Mouse (Mus musculus): ENCODE measurements around the gene Sh2b1. TPM values are rescaled to one million over a fixed set of nuclear protein-coding genes. Genes with fewer than 3 reads are reported as not detected.
A peak's percentile ranks its signal among the peaks of the same experiment; 100 is the strongest.

Gene Sh2b1
- polyA plus RNA-seq, 1 experiment from 2014 or later, result 11.2 TPM

- Histone ChIP-seq H3K4me3 (replicated peaks) (no peak overlapping the region), H3K9ac (no peak overlapping the region), H3K27me3 (no peaks in the 10 kb centered on the region), H3K4me2 (no peak overlapping the region), H3K36me3 (no peaks in the 10 kb centered on the region), H3K4me1 (replicated peaks) (peaks cover 4% of the 10 kb centered on the region; the same call in 1 of the 2 replicates), H3K9me3 (replicated peaks) (no peaks in the 10 kb centered on the region), H3K27ac (no peak overlapping the region)
- DNase-seq (no peak), ATAC-seq (ENCODE audit: low read depth) (no peak)
- 78% methylated on average over 3 of the region's 3 CpGs for WGBS (ENCODE audit: insufficient replicate concordance)
These were observed 23.0 kb downstream of the Sh2b1 start for GRCm38 (mm10) chr7:126452244-126452643.

- ATAC-seq (ENCODE audit: low read depth), result no peak
- no peaks in the 10 kb centered on the region for H3K4me1 ChIP-seq (replicated peaks)
- H3K36me3 ChIP-seq, result peaks cover 7% of the 10 kb centered on the region
- DNase-seq, result no peak
- H3K9me3 ChIP-seq (replicated peaks), result no peaks in the 10 kb centered on the region
- no peaks in the 10 kb centered on the region for H3K27me3 ChIP-seq
- no peak overlapping the region for H3K4me3 ChIP-seq (replicated peaks)
- H3K27ac ChIP-seq, result no peak overlapping the region
- H3K9ac ChIP-seq, result no peak overlapping the region
- H3K4me2 ChIP-seq, result no peak overlapping the region
- 75% methylated on average over 6 of the region's 6 CpGs for WGBS (ENCODE audit: insufficient replicate concordance)
These were observed 24.6 kb downstream of the Sh2b1 start for GRCm38 (mm10) chr7:126450641-126451040.

- Histone ChIP-seq H3K9me3 (replicated peaks) (no peaks in the 10 kb centered on the region), H3K9ac (no peak overlapping the region), H3K27me3 (no peaks in the 10 kb centered on the region), H3K4me1 (replicated peaks) (no peaks in the 10 kb centered on the region), H3K4me2 (no peak overlapping the region), H3K27ac (no peak overlapping the region), H3K36me3 (peaks cover 13% of the 10 kb centered on the region), H3K4me3 (replicated peaks) (no peak overlapping the region)
- DNase-seq, result no peak
- ATAC-seq (ENCODE audit: low read depth), result no peak
- WGBS (ENCODE audit: insufficient replicate concordance), result 78% methylated on average over 18 of the region's 18 CpGs
These were observed 25.2 kb downstream of the Sh2b1 start for GRCm38 (mm10) chr7:126449991-126450390.

DNA sequence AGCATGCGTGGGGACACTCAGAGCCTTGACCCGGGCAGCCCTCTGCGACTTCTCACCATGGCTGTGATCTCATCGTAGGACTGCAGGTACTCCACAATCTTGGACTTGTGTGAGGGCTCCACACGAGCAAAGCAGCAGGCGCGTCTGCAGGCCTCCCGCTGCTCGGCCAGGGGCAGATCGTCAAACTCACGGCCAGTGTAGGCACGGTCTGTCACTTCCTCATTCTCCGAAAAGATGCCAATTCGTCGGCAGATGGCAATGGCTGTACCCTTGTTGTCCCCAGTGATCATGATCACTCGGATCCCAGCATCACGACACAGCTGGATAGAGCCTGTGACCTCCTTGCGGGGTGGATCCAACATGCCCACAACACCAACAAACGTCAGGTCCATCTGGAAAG, 26.7 kb downstream of the Sh2b1 start:
- Histone ChIP-seq H3K4me3 (replicated peaks) (no peak overlapping the region), H3K4me2 (no peak overlapping the region), H3K4me1 (replicated peaks) (no peaks in the 10 kb centered on the region), H3K9me3 (replicated peaks) (no peaks in the 10 kb centered on the region), H3K27ac (no peak overlapping the region), H3K9ac (no peak overlapping the region), H3K36me3 (peaks cover 24% of the 10 kb centered on the region), H3K27me3 (no peaks in the 10 kb centered on the region)
- ATAC-seq (ENCODE audit: low read depth), result no peak
- DNase-seq, result no peak
- 72% methylated on average over 19 of the region's 19 CpGs for WGBS (ENCODE audit: insufficient replicate concordance)

GRCm38 (mm10) chr7:126446217-126446616, 29.0 kb downstream of the Sh2b1 start:
- Histone ChIP-seq H3K36me3 (peaks cover 24% of the 10 kb centered on the region), H3K27ac (no peak overlapping the region), H3K4me3 (replicated peaks) (no peak overlapping the region), H3K27me3 (no peaks in the 10 kb centered on the region), H3K9ac (no peak overlapping the region), H3K4me2 (no peak overlapping the region), H3K9me3 (replicated peaks) (no peaks in the 10 kb centered on the region), H3K4me1 (replicated peaks) (no peaks in the 10 kb centered on the region)
- ATAC-seq (ENCODE audit: low read depth) (no peak), DNase-seq (no peak)
- WGBS (ENCODE audit: insufficient replicate concordance), result 90% methylated on average over 21 of the region's 21 CpGs

- no peaks in the 10 kb centered on the region for H3K27me3 ChIP-seq
- H3K36me3 ChIP-seq, result peaks cover 24% of the 10 kb centered on the region
- H3K27ac ChIP-seq, result no peak overlapping the region
- H3K9me3 ChIP-seq (replicated peaks), result no peaks in the 10 kb centered on the region
- H3K9ac ChIP-seq, result no peak overlapping the region
- H3K4me3 ChIP-seq (replicated peaks), result no peak overlapping the region
- H3K4me1 ChIP-seq (replicated peaks), result no peaks in the 10 kb centered on the region
- WGBS (ENCODE audit: insufficient replicate concordance), result 80% methylated on average over 15 of the region's 15 CpGs
- DNase-seq (no peak), ATAC-seq (ENCODE audit: low read depth) (no peak)
- H3K4me2 ChIP-seq, result no peak overlapping the region
These were observed 30.0 kb downstream of the Sh2b1 start for GRCm38 (mm10) chr7:126445104-126445815.

GRCm38 (mm10) chr7:126444536-126444935, 30.7 kb downstream of the Sh2b1 start:
- Histone ChIP-seq H3K36me3 (peaks cover 24% of the 10 kb centered on the region), H3K9me3 (replicated peaks) (no peaks in the 10 kb centered on the region), H3K4me1 (replicated peaks) (no peaks in the 10 kb centered on the region), H3K4me3 (replicated peaks) (no peak overlapping the region), H3K27me3 (no peaks in the 10 kb centered on the region), H3K4me2 (no peak overlapping the region), H3K27ac (no peak overlapping the region), H3K9ac (no peak overlapping the region; the same call in 1 of the 2 replicates)
- DNase-seq (no peak), ATAC-seq (ENCODE audit: low read depth) (no peak)
- WGBS (ENCODE audit: insufficient replicate concordance), result 88% methylated on average over 9 of the region's 9 CpGs

GRCm38 (mm10) chr7:126443997-126444396, 31.2 kb downstream of the Sh2b1 start:
- no peak for ATAC-seq (ENCODE audit: low read depth)
- Histone ChIP-seq H3K4me1 (replicated peaks) (no peaks in the 10 kb centered on the region), H3K4me2 (no peak overlapping the region), H3K27me3 (no peaks in the 10 kb centered on the region), H3K4me3 (replicated peaks) (no peak overlapping the region), H3K9ac (no peak overlapping the region), H3K9me3 (replicated peaks) (no peaks in the 10 kb centered on the region), H3K27ac (no peak overlapping the region), H3K36me3 (peaks cover 24% of the 10 kb centered on the region)
- no peak for DNase-seq
- WGBS (ENCODE audit: insufficient replicate concordance), result 85% methylated on average over 10 of the region's 10 CpGs

- ATAC-seq (ENCODE audit: low read depth), result no peak
These were observed 35.1 kb downstream of the Sh2b1 start for GRCm38 (mm10) chr7:126440134-126440533.

GRCm38 (mm10) chr7:126436851-126437250, 38.4 kb downstream of the Sh2b1 start:
- ATAC-seq (ENCODE audit: low read depth), result peak; percentile 47; the same call in 1 of the 2 replicates
- Histone ChIP-seq H3K27ac (no peak overlapping the region), H3K4me2 (no peak overlapping the region), H3K27me3 (no peaks in the 10 kb centered on the region), H3K4me3 (replicated peaks) (no peak overlapping the region), H3K9me3 (replicated peaks) (no peaks in the 10 kb centered on the region), H3K9ac (no peak overlapping the region), H3K36me3 (0 out of 2 replicates have a peak, but pooled peaks cover 5% of the 10 kb centered on the region), H3K4me1 (replicated peaks) (0 out of 2 replicates have a peak, but pooled peaks cover under 1% of the 10 kb centered on the region)
- WGBS (ENCODE audit: insufficient replicate concordance), result 21% methylated on average over 8 of the region's 8 CpGs
- DNase-seq, result peak; percentile 34

More at GRCm38 (mm10) chr7:126440134-126440533, 35.1 kb downstream of the Sh2b1 start:
- Histone ChIP-seq H3K4me3 (replicated peaks) (no peak overlapping the region), H3K9ac (no peak overlapping the region), H3K27me3 (no peaks in the 10 kb centered on the region), H3K9me3 (replicated peaks) (no peaks in the 10 kb centered on the region), H3K27ac (no peak overlapping the region), H3K4me1 (replicated peaks) (no peaks in the 10 kb centered on the region), H3K4me2 (no peak overlapping the region), H3K36me3 (peaks cover 12% of the 10 kb centered on the region)
- 80% methylated on average over 9 of the region's 9 CpGs for WGBS (ENCODE audit: insufficient replicate concordance)
- DNase-seq, result no peak

DNA sequence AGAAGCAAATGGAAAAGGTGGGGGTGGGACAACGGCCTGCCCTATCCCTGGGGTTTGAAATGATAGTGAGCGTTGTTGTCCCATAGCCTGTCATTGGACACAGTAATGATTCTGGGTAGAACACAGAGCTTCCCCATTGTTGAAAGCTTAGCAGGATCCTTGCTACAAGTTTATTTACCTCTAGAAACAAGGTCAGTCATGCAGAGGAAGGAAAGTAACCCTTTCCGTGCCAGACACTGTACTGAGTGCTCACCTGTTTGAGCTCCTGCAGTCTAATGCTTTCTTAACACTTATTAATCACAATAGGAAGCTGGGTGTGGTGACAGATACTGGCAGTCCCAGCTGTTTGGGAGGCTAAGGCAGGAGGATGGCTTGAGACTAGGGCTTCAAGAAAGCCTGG, 39.4 kb downstream of the Sh2b1 start:
- 77% methylated on average over 3 of the region's 3 CpGs for WGBS (ENCODE audit: insufficient replicate concordance)

DNA sequence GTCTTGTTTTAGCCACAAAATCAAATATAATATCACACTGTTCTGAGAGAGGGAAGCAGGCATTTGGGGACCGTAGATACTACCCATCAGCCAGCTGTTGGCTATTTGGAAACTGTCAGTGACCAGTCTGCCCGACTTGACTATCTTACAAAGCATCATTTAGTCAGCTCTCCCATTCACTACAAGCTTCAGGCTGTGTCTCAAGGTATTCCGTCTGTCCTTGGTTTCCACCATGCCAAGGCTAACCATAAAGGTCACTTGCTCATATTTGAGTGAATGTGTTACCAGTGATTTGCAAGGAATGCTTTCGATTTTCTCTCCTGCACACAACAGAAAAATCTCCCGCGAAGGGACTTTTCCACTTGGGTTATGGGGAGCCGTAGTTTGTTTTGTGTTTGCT, 40.5 kb downstream of the Sh2b1 start:
- ATAC-seq (ENCODE audit: low read depth), result no peak
- Histone ChIP-seq H3K4me2 (no peak overlapping the region), H3K4me3 (replicated peaks) (no peak overlapping the region), H3K9ac (no peak overlapping the region), H3K36me3 (0 out of 2 replicates have a peak, but pooled peaks cover 5% of the 10 kb centered on the region), H3K4me1 (replicated peaks) (peaks cover 7% of the 10 kb centered on the region), H3K27ac (no peak overlapping the region), H3K27me3 (no peaks in the 10 kb centered on the region), H3K9me3 (replicated peaks) (no peaks in the 10 kb centered on the region)
- 80% methylated on average over 7 of the region's 7 CpGs for WGBS (ENCODE audit: insufficient replicate concordance)
- no peak for DNase-seq

More for the DNA sequence above, 39.4 kb downstream of the Sh2b1 start:
- no peak overlapping the region for H3K4me2 ChIP-seq
- no peak overlapping the region for H3K4me3 ChIP-seq (replicated peaks)
- DNase-seq (no peak), ATAC-seq (ENCODE audit: low read depth) (no peak)
- no peak overlapping the region for H3K27ac ChIP-seq
- no peaks in the 10 kb centered on the region for H3K27me3 ChIP-seq
- no peaks in the 10 kb centered on the region for H3K9me3 ChIP-seq (replicated peaks)
- H3K9ac ChIP-seq, result no peak overlapping the region
- H3K36me3 ChIP-seq, result 0 out of 2 replicates have a peak, but pooled peaks cover 5% of the 10 kb centered on the region
- peaks cover 3% of the 10 kb centered on the region; the same call in 1 of the 2 replicates for H3K4me1 ChIP-seq (replicated peaks)

Measured in liver, embryonic 13.5 days (tissue).